In genomic region chr2:166990861-166991260, GRCm38 (mm10) we compare ENCODE assay signal across 21 mouse cellular contexts. TPM values are rescaled to one million over a fixed set of nuclear protein-coding genes. Genes with fewer than 3 reads are reported as not detected.
DNase-seq lines count a peak whose midpoint lies in the region; ATAC-seq and TF ChIP-seq lines count a peak whose summit lies in the region.
"Had no signal": no experiment of that assay in that cellular context is flagged by ENCODE, and none has a peak within 500 bp of the region (broad histone marks: within the 10 kb centered on the region; RNA-seq: fewer than 3 reads in every experiment).

No protein-coding gene starts in this region.

- no peak for ATAC-seq in liver, embryonic 14.5 days (ENCODE audit: insufficient read depth)
- ATAC-seq: forebrain, embryonic 16.5 days; intestine, embryonic 16.5 days had no signal

- DNase-seq in kidney, adult 2 months, result no peak
- DNase-seq in kidney, adult 9 months, result no peak
- DNase-seq in A20 (ENCODE audit: low read depth, low spot score) (peak; percentile 79), MEL (ENCODE audit: low read depth, low spot score) (no peak)
- no peak for DNase-seq in liver, embryonic 14.5 days (ENCODE audit: low read depth in 3 of 3, low spot score in 3 of 3)
- DNase-seq in midbrain, embryonic 10.5 days (ENCODE audit: low spot score), result no peak
- no peak for DNase-seq in left cerebral cortex, postnatal 14 days (ENCODE audit: low spot score in 2 of 2)
- no peak for DNase-seq in left cerebral cortex, adult 8-10 months (ENCODE audit: low spot score in 2 of 2)
- DNase-seq: adrenal gland, adult 2 months; cerebellum, postnatal 14 days; heart, adult 18-20 months; heart, postnatal 14 days; kidney, postnatal 14 days; layer of hippocampus, adult 9-11 months; thymus, postnatal 14 days had no signal

- no peak overlapping the region for H3K9ac ChIP-seq in MEL (ENCODE audit: control insufficient read depth, low read depth, low read length, poor library complexity, severe bottlenecking)
- 0 out of 2 replicates have a peak overlapping the region, but pooled peaks have one; percentile 10 for H3K9ac ChIP-seq in liver, embryonic 14.5 days (replicated peaks)
- H3K9ac ChIP-seq: hindbrain, embryonic 14.5 days; lung, embryonic 15.5 days; neural tube, embryonic 12.5 days had no signal

- H3K4me2 ChIP-seq in liver, embryonic 14.5 days (ENCODE audit: low read depth), result no peak overlapping the region; the same call in 1 of the 2 replicates
- H3K4me2 ChIP-seq: hindbrain, embryonic 14.5 days; lung, embryonic 15.5 days; neural tube, embryonic 12.5 days had no signal

- H3K9me3 ChIP-seq in MEL (replicated peaks; ENCODE audit: insufficient read depth, low read length), result no peaks in the 10 kb centered on the region
- H3K9me3 ChIP-seq in liver, embryonic 14.5 days (ENCODE audit: control insufficient read depth, low read length), result no peaks in the 10 kb centered on the region
- H3K9me3 ChIP-seq in midbrain, embryonic 10.5 days (replicated peaks), result no peaks in the 10 kb centered on the region
- H3K9me3 ChIP-seq: G1E; lung, embryonic 15.5 days; neural tube, embryonic 12.5 days had no signal

- WGBS in kidney, adult 2 months, result 60% methylated on average over 7 of the region's 7 CpGs
- 45% methylated on average over 7 of the region's 7 CpGs for whole genome bisulfite sequencing in liver, embryonic 14.5 days (ENCODE audit: insufficient replicate concordance)
- 92% methylated on average over 7 of the region's 7 CpGs for WGBS in midbrain, embryonic 10.5 days

- peaks cover 78% of the 10 kb centered on the region for H3K79me2 ChIP-seq in MEL (ENCODE audit: control insufficient read depth, insufficient read depth, low read length, poor library complexity)

- H3K4me1 ChIP-seq in kidney, adult 2 months (ENCODE audit: control insufficient read depth, insufficient read depth, low read length), result peaks cover 37% of the 10 kb centered on the region
- peaks cover 3 to 7% of the 10 kb centered on the region in 2 experiments; a peak in 3 of 4 replicates for H3K4me1 ChIP-seq in MEL (ENCODE audit: control insufficient read depth in 1 of 2, insufficient read depth in 2 of 2, low read length in 2 of 2)
- peaks cover 25 to 34% of the 10 kb centered on the region in 2 experiments for H3K4me1 ChIP-seq in liver, embryonic 14.5 days (replicated peaks; ENCODE audit: control insufficient read depth in 2 of 2, insufficient read depth in 2 of 2, low read length in 1 of 2)
- H3K4me1 ChIP-seq in midbrain, embryonic 10.5 days, result peaks cover 36% of the 10 kb centered on the region

- intact Hi-C loops in left cerebral cortex, postnatal 14 days (cut with DNase I), result no loop called here

- 0 out of 2 replicates have a peak, but pooled peaks have one; percentile 22 for TF ChIP-seq CTCF in kidney, adult 2 months (conservative IDR thresholded peaks at IDR 0.05; ENCODE audit: insufficient read depth, insufficient read length, low read depth, low read length)
- peak in 1 of 3 experiments; percentile 9; a peak in 1 of 6 replicates for TF ChIP-seq CTCF in MEL (IDR thresholded peaks at IDR 0.05 in 2 of 3, conservative IDR thresholded peaks at IDR 0.05 in 1 of 3; ENCODE audit: control insufficient read depth in 1 of 3, insufficient read depth in 1 of 3, low read depth in 2 of 3, low read length in 3 of 3, poor library complexity in 1 of 3, severe bottlenecking in 1 of 3)
- TF ChIP-seq CTCF in liver, embryonic 14.5 days (IDR thresholded peaks at IDR 0.05; ENCODE audit: low read depth), result peak; percentile 44

- H3K27me3 ChIP-seq in kidney, adult 2 months (replicated peaks; ENCODE audit: control insufficient read depth, insufficient read depth, low read length), result no peaks in the 10 kb centered on the region
- no peaks in the 10 kb centered on the region for H3K27me3 ChIP-seq in MEL (ENCODE audit: control insufficient read depth in 1 of 2, insufficient read depth in 2 of 2, low read length in 2 of 2)
- H3K27me3 ChIP-seq in liver, embryonic 14.5 days (ENCODE audit: control insufficient read depth, insufficient read depth, low read length), result no peaks in the 10 kb centered on the region
- no peaks in the 10 kb centered on the region for H3K27me3 ChIP-seq in midbrain, embryonic 10.5 days (ENCODE audit: low read depth, poor library complexity, severe bottlenecking)
- H3K27me3 ChIP-seq: lung, embryonic 15.5 days; neural tube, embryonic 12.5 days had no signal

- no peak overlapping the region for H3K4me3 ChIP-seq in kidney, adult 2 months (ENCODE audit: insufficient read depth, low read depth, low read length)
- H3K4me3 ChIP-seq in MEL (ENCODE audit: control insufficient read depth in 1 of 2, insufficient read depth in 1 of 2, low read depth in 2 of 2, low read length in 2 of 2), result no peak overlapping the region
- no peak overlapping the region for H3K4me3 ChIP-seq in liver, embryonic 14.5 days (ENCODE audit: insufficient read depth in 1 of 2, low read depth in 2 of 2, low read length in 2 of 2)
- no peak overlapping the region for H3K4me3 ChIP-seq in midbrain, embryonic 10.5 days
- H3K4me3 ChIP-seq: lung, embryonic 15.5 days; neural tube, embryonic 12.5 days had no signal

- no peaks in the 10 kb centered on the region for H3K36me3 ChIP-seq in kidney, adult 2 months (ENCODE audit: control insufficient read depth, insufficient read depth, low read length)
- H3K36me3 ChIP-seq in MEL (ENCODE audit: control insufficient read depth in 1 of 2, insufficient read depth in 2 of 2, low read length in 2 of 2), result peaks cover 0 to 19% of the 10 kb centered on the region in 2 experiments; a peak in 2 of 4 replicates
- no peaks in the 10 kb centered on the region for H3K36me3 ChIP-seq in liver, embryonic 14.5 days (replicated peaks; ENCODE audit: control insufficient read depth, insufficient read depth, low read depth)
- peaks cover 15% of the 10 kb centered on the region; the same call in 1 of the 2 replicates for H3K36me3 ChIP-seq in midbrain, embryonic 10.5 days
- H3K36me3 ChIP-seq: lung, embryonic 15.5 days; neural tube, embryonic 12.5 days had no signal

- no peak for TF ChIP-seq POLR2A in kidney, adult 2 months (IDR thresholded peaks at IDR 0.05; ENCODE audit: low read depth, low read length)
- no peak for TF ChIP-seq POLR2A in MEL (IDR thresholded peaks at IDR 0.05; ENCODE audit: control insufficient read depth in 1 of 2, insufficient read depth in 1 of 2, low read depth in 1 of 2, low read length in 2 of 2, poor library complexity in 1 of 2)

- no peak overlapping the region for H3K27ac ChIP-seq in kidney, adult 2 months (ENCODE audit: insufficient read depth, low read depth, low read length)
- H3K27ac ChIP-seq in MEL (ENCODE audit: control insufficient read depth, low read depth, low read length), result no peak overlapping the region
- H3K27ac ChIP-seq in liver, embryonic 14.5 days, result no peak overlapping the region
- no peak overlapping the region for H3K27ac ChIP-seq in midbrain, embryonic 10.5 days (replicated peaks)
- H3K27ac ChIP-seq: hindbrain, embryonic 14.5 days; lung, embryonic 15.5 days; neural tube, embryonic 12.5 days had no signal

- TF ChIP-seq RAD21 in MEL (IDR thresholded peaks at IDR 0.05; ENCODE audit: low read depth, low read length), result no peak

- TF ChIP-seq EP300 in MEL (IDR thresholded peaks at IDR 0.05; ENCODE audit: low read depth in 1 of 2, low read length in 2 of 2), result no peak
- no peak for TF ChIP-seq EP300 in liver, embryonic 14.5 days (IDR thresholded peaks at IDR 0.05; ENCODE audit: low read depth)

TF ChIP-seq in MEL, 35 proteins besides CTCF, POLR2A, EP300 and RAD21:
- TF ChIP-seq HCFC1 (IDR thresholded peaks at IDR 0.05; ENCODE audit: low read depth, low read length) (no peak), TCF12 (IDR thresholded peaks at IDR 0.05; ENCODE audit: low read depth, low read length) (no peak), SMC3 (IDR thresholded peaks at IDR 0.05; ENCODE audit: low read depth, low read length) (0 out of 2 replicates have a peak, but pooled peaks have one; percentile 17), POLR2AphosphoS2 (IDR thresholded peaks at IDR 0.05; ENCODE audit: low read length) (no peak)

RNA-seq across cellular contexts. Expression of gene Stau1, which starts 5.2 kb away (rescaled TPM):
- 25.7 and 34.2 TPM in 2 replicates for polyA plus RNA-seq in kidney, adult 2 months (2012; rRNA removed)
- 14.3 and 15.1 TPM in 2 replicates for total RNA-seq in MEL (2012; rRNA removed)
- 10 to 100 TPM in 1 of 2 experiments, not detected in 1; 48.1 TPM for polyA plus RNA-seq in MEL (2012; ENCODE audit: insufficient read depth in 1 of 2, insufficient read length in 2 of 2, low read depth in 1 of 2, low replicate concordance in 2 of 2, missing spikeins in 1 of 2)
- polyA plus RNA-seq in liver, embryonic 14.5 days (2012; rRNA removed), result 8.8 and 11.4 TPM in 2 replicates
- 15.6 and 17.9 TPM in 2 replicates for polyA plus RNA-seq in liver, embryonic 14.5 days (2014; fragmentation: Nextera tagmentation; extraction: Ambion mirVana)
- 88.6 and 104 TPM in 2 replicates for polyA plus RNA-seq in midbrain, embryonic 10.5 days (2016; fragmentation: Nextera tagmentation; extraction: Ambion mirVana)
- 10 to 100 TPM; 63.1 to 68.6 TPM for total RNA-seq in left cerebral cortex, postnatal 14 days (2021)
- total RNA-seq in left cerebral cortex, adult 8-10 months (2022), result 10 to 100 TPM; 62.6 to 66.0 (median 63.3) TPM

RNA-seq across cellular contexts. Expression of gene Ddx27, which starts 24.1 kb away (rescaled TPM):
- polyA plus RNA-seq in kidney, adult 2 months (2012; rRNA removed), result 14.9 and 15.0 TPM in 2 replicates
- 125 and 143 TPM in 2 replicates for total RNA-seq in MEL (2012; rRNA removed)
- polyA plus RNA-seq in MEL (2012; ENCODE audit: insufficient read depth in 1 of 2, insufficient read length in 2 of 2, low read depth in 1 of 2, low replicate concordance in 2 of 2, missing spikeins in 1 of 2), result 100 to 1,000 TPM in 1 of 2 experiments, 10 to 100 TPM in 1; 61.7 to 181 TPM
- 26.4 and 39.5 TPM in 2 replicates for polyA plus RNA-seq in liver, embryonic 14.5 days (2012; rRNA removed)
- 26.5 and 30.2 TPM in 2 replicates for polyA plus RNA-seq in liver, embryonic 14.5 days (2014; fragmentation: Nextera tagmentation; extraction: Ambion mirVana)
- 63.9 and 69.3 TPM in 2 replicates for polyA plus RNA-seq in midbrain, embryonic 10.5 days (2016; fragmentation: Nextera tagmentation; extraction: Ambion mirVana)
- total RNA-seq in left cerebral cortex, postnatal 14 days (2021), result 10 to 100 TPM; 29.0 to 31.3 TPM
- 10 to 100 TPM; 30.7 to 32.7 (median 31.1) TPM for total RNA-seq in left cerebral cortex, adult 8-10 months (2022)
